Mouse (Mus musculus): Measurements from ENCODE around the gene Arl6ip5. TPM values are rescaled to one million over a fixed set of nuclear protein-coding genes. Genes with fewer than 3 reads are reported as not detected.
"Not testable (repeated sequence)": the region's sequence is repeated elsewhere in the genome, so short reads cannot be mapped to it uniquely, and the experiment has no call there.

The Arl6ip5 gene
- total RNA-seq, 2 experiments from 2014 or later: 103 to 110 TPM

DNA sequence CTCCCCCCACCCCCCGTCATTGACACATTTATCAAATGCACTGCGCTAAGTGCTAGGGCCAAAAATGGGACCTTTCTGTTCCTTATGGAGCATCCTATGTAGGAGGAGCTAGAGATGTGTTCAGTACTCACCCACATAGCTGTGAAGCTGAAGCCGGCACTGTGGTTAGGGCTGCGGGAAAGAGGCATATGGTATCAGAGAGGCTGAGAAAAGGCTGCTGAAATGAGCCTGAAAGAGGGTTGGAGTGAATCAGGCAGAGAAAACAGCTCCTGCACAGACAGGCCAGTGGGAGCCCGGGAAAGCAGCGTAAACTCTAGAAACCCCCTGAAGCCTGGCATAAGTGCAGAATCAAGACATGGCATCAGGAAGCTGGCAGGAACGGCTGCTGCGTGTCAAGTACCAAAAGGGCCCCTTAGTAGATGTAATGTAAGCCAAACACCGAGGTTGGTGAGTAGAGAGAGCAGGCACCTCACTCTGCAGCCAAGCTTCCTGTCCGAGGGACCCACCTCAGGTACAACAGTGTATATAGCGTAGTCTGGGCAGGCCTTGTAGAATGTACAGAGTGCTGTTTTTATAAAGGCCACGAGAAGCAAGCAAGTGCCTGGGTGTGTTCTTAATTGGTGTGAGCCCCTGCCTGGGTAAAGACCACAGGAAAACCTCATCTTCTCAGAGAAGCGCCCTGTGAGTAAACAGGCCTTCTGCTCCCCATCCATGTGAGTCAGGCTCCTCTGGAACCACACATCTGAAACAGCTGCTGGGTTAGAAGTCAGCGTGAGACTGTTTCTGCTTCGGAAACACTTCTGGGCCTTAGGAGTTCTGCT, 10.9 kb downstream of the Arl6ip5 start:
- intact Hi-C loops (cut with DNase I): no loop called here
- no peak for DNase-seq

DNA sequence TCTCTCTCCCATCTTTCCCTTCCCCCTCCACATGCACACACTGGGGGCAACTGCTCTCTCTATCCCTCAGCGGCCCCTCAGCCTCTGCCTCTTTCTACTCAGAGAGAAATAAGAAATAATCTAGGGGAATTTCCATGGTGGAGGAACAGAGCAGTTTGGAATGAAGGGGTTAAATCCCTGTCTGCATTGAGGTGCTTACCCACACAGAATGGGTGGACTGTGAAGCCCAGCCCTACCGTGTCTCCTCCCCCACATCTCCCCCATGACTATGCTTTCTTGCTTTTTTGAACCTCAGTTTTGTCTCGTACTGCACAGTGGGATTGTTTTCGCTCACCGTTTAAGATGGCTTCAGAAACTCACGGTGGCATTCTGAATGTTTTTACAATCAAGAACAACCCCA, 11.8 kb downstream of the Arl6ip5 start:
- intact Hi-C loops (cut with DNase I): no loop called here

DNA sequence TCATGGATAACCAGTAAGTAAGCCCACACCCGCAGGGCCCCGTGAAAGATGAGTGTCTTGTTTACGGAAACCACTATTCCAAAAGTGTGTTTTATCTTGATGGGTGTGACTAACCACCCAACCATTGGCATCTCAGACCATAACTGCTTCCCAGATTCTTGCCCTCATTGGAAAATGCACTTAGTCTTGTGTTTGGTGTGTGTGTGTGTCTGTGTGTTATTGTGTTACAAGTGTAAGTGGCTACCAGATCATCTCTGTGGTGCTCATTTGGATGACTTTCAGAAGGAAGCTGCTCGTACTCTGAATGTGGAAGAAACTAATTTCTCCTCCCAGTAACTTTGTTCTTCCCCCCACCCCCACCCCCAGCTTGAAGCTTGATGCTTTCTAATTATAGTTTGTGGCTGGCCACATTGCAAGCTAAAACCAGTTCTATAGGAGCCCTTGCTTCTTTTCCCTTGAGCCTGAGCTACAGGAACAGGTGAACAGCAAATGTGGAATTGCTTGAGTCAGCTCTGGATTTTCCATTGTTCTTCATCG, 12.5 kb downstream of the Arl6ip5 start:
- no peak for DNase-seq

More for the DNA sequence above, 11.8 kb downstream of the Arl6ip5 start:
- DNase-seq: no peak

DNA sequence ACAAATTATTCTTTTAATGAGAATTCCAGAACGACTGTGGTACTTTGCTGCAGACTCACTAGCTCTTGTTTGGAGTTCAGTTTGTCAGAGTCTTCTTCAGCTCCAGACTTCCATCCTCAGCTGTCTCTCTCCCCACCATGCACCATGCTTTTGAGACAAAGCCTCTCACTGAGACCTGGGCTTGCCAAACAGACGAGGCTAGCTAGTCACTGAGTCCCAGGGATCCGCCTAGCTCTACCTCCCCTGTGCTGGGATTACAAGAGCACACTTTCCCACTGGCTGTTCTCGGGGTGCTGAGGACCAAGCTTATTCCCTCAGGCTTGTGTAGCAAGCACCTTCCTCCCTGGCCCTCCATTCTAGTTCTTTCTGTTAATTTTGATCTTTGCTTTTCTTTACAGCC, 13.1 kb downstream of the Arl6ip5 start:
- DNase-seq: no peak
- intact Hi-C loops (cut with DNase I): no loop called here

More for the DNA sequence above, 12.5 kb downstream of the Arl6ip5 start:
- intact Hi-C loops (cut with DNase I): no loop called here

DNA sequence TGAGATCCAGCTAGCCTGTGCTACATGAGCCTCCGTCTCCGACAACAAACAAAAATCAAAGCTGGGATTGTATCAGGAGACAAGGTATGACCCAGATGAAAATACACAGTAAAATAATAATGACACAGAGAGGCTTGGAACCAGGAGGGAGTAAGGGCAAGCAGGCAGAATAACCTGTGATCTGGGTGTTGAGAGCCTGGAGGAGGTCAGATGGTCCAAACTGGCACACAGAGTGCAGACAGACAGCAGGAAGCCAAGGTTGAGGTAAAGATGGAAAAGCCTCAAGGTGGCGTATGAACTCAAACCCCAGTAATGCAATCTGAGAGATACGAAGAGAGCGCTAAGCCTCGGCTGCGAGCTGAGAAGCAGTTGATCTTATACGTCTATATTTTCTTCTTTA, 14.0 kb downstream of the Arl6ip5 start:
- intact Hi-C loops (cut with DNase I): no loop called here
- DNase-seq: no peak

DNA sequence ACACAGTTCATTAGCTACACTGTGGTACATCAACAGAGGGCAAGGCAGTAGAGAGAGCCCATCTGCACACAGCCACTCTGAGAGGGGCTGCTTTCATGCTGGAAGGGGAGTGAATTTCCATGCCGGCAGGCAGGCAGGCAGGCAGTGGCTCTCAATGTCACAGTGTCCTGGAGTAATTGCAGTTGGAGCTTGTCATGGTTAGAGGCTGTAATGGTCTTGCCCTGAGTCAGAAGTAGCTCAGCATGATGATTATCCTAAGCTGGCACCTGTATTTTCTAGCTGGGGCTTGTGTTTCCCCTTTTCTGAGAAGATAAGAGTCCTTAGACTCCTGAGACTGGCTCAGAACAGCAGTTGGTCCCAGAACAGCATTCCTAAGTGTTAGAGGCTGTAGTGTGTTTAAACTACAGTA, 15.6 kb downstream of the Arl6ip5 start:
- DNase-seq: no peak
- intact Hi-C loops (cut with DNase I): no loop called here

DNA sequence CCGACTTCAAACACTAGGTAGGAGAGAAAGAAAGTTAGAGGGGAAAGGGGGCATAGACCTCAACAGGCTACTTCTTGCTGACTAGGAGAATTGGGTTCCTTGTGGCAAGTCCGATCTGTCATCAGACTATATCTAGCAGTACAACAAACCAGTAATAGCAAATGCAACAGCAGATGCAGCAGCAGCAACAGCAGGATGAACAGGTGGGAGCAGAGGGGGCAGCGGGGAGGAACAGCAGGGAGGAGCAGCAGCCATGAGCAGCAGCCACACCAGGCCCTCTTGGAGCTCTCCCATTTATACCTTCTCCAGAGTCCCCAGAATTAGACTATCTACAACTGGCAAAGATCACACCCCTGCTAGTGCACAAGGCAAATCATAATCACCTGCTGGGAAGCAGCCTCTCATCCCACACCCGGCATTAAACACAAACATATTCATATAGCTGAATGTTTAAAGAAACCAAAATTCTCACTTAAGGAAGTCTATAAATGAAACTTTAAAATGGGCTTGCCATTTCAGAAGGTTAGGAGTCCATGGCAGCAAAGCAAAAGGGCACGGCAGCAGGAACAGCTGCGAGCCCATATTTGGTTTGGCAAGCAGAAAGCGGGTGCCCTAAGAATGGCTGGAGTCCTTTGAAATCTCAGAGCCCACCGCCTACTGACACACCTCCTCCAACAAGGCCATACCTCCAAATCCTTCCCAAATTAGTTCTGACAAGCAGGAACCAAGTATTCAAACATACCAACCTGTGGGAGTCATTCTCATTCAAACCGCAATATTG, 16.8 kb downstream of the Arl6ip5 start:
- no peak for DNase-seq
- intact Hi-C loops (cut with DNase I): no loop called here

DNA sequence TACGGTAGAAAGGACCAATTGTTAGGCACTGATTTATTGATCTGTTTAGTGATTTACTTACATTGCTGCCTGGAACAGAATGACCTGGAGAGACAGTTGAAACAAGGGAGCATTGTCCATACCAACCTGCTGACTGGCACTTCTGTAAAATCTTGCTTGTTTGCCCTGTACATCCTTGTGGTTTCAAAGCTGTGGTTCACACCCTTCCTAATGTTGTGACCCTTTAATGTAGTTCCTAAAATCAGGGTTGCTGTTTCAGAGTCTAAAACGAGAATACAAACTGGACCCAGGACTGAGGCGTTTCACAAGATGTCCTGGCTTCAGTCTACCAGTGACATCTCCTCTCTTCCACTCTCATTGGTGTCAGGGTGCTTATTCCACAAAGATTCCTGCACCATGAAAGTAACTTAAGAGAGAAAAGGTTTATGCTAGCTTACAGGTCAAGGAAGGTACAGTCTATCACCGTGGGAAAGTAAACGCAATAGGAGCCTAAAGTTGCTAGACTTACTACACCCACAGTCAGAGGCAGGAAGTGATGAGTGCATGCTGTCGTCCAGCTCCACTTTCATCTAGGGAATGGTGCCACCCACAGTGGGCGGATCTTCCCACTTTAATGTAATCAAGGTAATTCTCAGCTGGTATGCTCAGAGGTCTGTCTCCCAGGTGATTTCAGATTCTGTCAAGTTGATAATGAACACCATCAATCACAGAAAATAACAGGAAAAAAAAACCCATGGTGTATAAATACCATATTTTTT, 24.6 kb downstream of the Arl6ip5 start:
- DNase-seq: no peak
- intact Hi-C loops (cut with DNase I): no loop called here

DNA sequence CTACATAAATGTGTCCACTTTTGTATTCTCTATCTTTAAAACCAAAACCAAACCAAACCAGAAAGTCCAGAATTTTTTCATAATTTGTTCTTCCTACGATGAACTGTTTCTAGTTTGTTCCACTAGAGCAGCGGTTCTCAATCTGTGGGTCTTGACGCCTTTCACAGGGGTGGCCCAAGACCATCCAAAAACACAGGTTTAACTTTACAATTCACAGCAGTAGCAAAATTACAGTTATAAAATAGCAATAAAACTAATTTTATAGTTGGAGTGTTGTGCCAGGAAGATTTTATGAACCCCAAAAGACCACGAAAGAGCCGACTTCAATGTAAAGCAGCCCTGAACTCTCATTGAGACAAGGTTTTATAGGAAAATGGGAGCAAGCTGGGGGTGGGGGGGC, 25.6 kb downstream of the Arl6ip5 start:
- intact Hi-C loops (cut with DNase I): no loop called here
- no peak for DNase-seq

DNA sequence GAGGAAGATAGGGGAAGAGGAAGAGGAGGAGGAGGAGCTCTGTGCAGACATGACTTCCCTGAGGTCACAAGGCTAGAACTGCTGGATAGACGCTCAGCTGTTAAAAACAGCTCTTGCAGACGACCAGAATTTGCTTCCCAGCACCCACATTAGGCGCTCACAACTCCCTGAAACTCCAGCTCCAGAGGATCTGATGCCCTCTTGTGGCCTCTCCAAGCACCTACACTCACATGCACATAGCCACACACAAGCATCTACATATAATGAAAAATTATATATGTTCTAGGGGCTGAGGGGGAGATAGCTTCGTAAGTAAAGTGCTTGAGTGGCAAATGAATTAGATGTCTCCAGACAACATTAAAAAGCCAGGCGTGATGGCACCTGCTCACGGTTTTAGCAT, 28.9 kb downstream of the Arl6ip5 start:
- intact Hi-C loops (cut with DNase I): no loop called here
- no peak for DNase-seq

DNA sequence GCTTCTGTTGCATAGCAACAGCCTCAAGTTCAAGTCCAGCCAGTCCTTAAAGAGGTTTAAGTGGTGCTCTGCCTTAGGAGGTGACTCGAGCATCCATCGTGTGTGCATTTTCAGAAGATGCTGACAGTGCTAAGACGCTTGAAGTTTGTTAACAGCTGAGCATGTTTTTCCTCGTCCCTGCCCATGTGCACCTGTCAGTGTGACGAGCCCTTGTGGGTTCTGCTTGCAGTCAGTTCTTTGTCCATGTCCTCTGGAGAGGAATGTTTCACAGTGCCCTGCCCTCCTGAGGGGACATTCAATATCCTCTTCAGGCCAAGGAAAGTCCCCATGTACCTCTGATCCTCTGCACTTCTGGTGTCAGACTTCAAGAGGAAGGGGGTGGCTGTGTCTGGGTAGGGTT, 29.6 kb downstream of the Arl6ip5 start:
- intact Hi-C loops (cut with DNase I): no loop called here
- DNase-seq: no peak

DNA sequence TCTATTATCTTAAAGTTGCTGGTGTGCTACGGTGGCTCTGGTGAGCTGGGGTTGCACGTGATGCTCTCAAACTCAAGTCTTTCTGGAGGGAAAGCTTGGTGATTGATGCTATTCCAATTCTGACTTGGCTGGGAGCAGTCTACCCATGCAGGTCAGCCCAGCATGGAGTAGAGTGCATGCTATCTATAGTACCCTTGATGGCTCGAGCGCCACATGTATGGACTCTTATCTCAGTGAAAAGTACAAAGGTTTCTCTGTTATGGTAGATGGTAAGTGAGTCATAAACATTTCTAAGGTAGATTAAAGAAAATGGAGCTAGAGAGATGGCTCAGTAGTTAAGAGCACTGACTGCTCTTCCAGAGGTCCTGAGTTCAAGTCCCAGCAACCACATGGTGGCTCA, 32.0 kb downstream of the Arl6ip5 start:
- intact Hi-C loops (cut with DNase I): no loop called here
- DNase-seq: no peak

DNA sequence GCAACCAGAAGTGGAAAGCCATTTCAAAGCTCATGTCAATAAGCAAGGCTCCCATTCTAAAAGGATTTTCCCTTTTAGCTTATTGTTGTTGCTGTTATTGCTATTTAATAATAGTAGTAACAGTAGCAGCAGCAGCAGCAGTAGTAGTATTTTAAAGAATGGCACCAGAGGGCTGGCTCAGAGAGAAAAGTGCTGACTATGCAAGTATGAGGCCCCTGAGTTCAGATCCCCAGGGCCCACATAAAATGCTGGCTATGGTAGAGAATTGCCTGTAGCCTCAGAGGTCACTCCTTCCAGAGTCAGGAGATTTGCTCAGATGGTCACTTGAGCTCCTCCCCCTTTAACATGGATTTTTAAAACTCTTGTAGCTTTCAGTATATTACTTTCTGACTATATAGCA, 34.7 kb downstream of the Arl6ip5 start:
- intact Hi-C loops (cut with DNase I): no loop called here
- DNase-seq: no peak

DNA sequence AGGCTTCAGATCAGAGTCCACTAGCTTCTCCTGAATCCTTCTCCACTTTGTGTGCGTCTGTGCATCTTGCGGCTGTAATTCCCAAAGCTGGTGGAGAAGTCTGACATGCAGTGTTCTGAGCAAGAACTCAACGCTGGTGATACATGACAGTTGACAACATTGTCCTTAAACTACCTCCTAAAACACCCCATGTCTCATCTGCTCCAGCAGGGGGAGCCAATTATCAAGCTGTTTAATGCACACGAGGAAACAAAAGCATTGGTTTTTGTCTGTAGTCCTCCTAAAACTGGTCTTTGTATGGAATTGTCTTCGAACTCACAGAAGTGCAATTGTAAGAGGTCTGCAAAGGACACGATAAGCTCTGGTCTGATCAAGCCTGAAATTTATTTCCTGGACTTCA, 40.5 kb downstream of the Arl6ip5 start:
- intact Hi-C loops (cut with DNase I): loop anchor here (1.0 to 5.0 kb wide), 4 partner anchors 28 to 491 kb away; no protein-coding TSS in a partner anchor
- peak; percentile 60 to 76 for DNase-seq

DNA sequence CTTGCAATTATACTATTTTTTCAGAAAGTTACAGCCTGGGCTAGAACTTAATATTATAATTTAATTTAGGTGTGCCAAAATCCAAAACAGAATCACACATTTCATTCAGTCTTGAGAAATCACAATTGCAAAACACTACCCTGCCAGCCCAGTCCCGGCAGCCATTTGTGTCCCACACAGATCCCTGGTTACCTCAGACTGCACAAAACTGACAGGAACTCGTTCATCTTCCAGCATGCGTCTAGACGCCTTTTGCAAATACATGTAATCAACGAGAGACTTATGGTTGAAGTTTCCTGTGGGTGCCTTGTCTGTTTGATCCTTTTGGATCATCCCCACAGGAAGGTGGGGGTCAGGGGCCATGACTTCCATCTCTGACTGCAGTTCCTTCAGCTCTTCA, 41.6 kb downstream of the Arl6ip5 start:
- peak in 1 of 2 experiments; percentile 15 for DNase-seq
- intact Hi-C loops (cut with DNase I): loop anchor here (5.0 kb wide), 1 partner anchor 490 kb away; no protein-coding TSS in a partner anchor

DNA sequence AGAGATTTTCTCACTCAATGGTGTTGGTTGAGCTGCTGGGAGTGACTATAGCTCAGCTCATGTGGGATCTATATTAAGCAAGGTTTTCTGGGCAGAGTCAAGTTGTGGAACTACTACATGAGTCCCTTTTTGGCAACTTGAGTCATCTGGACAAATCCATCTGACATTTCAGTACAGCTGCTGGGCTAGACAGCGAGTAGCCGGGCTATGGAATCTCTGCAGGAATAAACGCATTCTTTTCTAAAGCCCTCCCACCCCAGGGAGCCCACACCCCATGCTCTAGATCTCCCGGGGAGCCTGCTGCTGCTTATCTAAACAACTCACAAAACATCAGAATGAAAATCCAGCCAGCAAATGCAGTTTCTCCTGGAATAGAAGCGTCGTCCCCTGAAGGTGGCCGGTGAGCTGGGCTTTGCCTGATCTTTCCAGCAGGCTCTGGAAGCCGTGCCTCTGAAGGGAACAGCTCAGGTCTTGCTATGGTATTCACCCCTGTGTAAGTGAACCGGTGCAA, 42.3 kb downstream of the Arl6ip5 start, which contains the start of gene Lmod3:
Lmod3 (minus strand) TSS at position 49 of the 511 bp plus-strand sequence.
- peak in 1 of 2 experiments; percentile 37 for DNase-seq
- intact Hi-C loops (cut with DNase I): loop anchor here (5.0 kb wide), 1 partner anchor 490 kb away; no protein-coding TSS in a partner anchor

DNA sequence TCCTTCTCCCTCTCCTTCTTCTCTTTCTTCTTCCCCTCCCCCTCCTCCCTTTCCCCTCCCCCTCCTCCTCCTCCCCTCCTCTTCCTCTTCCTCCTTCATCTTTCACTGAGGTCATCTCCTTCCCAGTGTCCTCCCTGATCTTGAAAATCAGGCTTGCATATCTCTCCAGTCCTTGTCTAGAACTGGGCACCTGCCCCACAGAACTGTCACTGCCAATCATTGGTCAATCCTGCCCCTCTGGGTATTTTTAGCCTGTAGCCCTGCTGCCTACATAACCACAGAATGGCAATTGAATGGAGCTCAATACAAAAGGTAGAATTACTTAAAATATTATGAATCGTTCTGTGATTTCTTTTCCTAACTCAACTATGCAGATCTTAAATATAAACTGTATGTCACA, 48.0 kb downstream of the Arl6ip5 start:
- peak in 1 of 2 experiments; percentile 33 for DNase-seq
- intact Hi-C loops (cut with DNase I): no loop called here

DNA sequence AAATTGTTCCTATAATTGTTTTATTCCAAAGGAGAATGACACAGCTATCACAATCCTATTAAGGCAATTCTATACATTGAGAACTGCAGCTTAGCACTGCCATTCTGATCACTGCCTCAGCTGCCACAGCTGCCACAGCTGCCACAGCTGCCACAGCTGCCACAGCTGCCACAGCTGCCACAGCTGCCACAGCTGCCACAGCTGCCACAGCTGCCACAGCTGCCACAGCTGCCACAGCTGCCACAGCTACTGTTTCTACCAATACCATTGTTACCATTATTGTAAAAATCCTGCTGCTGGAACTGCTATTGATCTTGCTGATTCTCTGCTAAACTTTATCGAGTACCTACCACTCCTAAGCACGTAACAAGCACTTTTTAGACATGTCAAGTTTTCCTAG, 49.4 kb downstream of the Arl6ip5 start:
- DNase-seq; intact Hi-C loops (cut with DNase I): not testable (repeated sequence)

DNA sequence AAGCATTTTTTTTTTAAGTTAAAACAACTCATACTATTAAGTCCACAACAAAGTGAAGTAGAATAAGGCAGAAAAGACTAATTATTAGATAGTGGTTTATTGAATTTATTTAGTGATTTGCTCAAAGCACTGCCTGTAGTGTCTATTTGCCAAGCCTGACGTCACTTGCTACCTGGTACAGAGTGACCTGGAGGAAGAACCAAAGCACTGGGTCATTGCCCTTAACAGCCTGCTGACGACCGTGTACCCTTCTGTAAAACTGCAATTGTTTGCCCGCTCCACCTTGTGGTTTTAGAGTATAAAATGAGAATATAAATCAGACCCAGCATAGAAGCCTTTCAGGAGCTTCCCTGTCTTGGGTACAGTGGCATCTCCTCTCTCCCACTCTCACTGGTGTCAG, 51.7 kb downstream of the Arl6ip5 start:
- no peak for DNase-seq
- intact Hi-C loops (cut with DNase I): no loop called here

DNA sequence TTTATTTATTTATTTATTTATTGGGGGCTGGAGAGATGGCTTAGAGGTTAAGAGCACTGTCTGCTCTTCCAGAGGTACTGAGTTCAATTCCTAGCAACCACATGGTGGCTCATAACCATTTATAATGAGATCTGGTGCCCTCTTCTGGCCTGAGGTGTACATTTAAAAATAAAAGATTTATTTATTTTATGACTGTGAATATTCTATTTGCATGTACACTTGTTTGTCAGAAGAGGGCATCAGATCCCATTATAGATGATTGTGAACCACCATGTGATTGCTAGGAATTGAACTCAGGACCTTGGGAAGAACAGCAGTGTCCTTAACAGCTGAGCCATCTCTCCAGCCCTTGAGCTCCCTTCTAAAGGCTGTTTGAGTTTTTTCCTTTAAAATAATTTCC, 53.3 kb downstream of the Arl6ip5 start:
- intact Hi-C loops (cut with DNase I): not testable (repeated sequence)

More for the DNA sequence above, 53.3 kb downstream of the Arl6ip5 start:
- DNase-seq: not testable (repeated sequence)

Data from heart, postnatal 14 days (tissue).